Mouse (Mus musculus): ENCODE results near the gene Alpk1.
A peak's percentile ranks its signal among the peaks of the same experiment; 100 is the strongest.
"Not testable (repeated sequence)": the region's sequence is repeated elsewhere in the genome, so short reads cannot be mapped to it uniquely, and the experiment has no call there.

Gene Alpk1

DNA sequence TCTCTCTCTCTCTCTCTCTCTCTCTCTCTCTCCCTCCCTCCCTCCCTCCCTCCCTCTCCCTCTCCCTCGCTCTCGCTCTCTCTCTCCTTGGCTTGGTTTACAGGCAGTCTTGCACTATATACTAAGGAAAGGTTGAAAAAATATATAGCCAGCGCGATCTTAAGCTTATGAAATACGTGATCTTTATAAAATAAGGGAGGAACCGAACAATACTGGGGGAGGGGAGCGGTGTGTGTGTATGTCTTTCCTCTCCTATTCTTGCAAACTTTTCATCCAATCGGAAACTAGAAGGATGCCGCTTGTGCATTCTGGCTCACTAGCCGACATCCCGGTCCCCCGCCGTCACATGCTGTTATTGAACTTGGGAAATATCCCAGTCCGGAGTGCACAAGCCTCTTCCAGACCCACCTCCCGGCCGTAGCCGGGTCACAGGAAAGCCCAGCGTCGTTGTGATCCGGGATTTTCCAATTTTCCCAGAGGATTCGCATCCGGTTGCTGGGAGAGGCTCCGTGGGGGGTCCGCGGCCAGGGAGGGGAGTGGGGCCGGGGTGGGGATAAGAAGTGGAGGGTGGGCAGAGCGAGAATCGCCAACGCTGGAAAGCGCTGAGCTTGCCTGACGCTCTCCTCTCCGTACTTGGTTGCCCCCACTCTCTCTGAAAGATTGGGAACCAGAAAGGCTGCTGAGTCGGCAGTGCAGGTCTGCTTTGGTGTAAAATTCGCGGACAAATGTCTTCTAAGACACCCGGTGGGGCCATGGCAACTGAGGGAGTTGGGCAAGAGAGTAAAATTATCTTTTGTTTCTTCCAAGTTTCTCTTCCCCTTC is 10.1 kb upstream of the Alpk1 start:
- peak; percentile 60 for DNase-seq (ENCODE audit: low read depth)

DNA sequence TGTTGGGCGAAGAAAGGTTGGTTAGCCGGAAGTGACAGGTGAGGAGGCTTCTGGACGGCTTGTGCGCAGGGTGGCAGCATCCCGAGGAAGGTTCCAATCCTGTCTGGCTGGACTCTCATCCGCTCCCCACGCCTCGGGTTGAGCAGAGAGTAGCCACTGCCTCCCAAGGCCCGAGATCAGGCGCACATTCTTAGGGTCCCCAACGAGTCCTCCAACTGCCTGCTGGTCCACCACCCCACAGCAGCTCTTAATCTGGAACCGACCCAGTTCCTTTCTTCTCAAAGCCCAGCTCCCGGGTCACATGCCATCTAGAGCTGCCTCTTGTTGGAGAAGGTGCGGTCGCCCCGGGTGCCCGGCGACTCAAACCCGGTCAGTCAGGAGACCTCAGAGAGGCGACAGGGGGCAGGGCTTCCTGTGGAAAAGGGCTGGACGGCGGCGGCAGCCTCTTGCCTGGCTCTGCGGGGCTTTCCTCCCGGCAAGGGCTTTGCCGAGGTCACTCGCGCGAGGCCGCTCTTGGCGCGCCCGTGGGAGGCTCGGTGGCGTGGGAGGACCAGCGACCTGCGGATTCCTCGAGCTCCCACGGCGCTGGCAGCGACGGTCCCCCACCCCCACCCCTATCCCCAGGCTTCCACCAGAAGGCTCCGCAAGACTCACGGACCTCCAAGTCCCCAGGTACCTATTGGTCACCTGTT is 9.3 kb upstream of the Alpk1 start, which contains the start of gene Tifa:
Tifa (plus strand) TSS at position 306 of the 692 bp plus-strand sequence.
- peak; percentile 67 for DNase-seq (ENCODE audit: low read depth)

DNA sequence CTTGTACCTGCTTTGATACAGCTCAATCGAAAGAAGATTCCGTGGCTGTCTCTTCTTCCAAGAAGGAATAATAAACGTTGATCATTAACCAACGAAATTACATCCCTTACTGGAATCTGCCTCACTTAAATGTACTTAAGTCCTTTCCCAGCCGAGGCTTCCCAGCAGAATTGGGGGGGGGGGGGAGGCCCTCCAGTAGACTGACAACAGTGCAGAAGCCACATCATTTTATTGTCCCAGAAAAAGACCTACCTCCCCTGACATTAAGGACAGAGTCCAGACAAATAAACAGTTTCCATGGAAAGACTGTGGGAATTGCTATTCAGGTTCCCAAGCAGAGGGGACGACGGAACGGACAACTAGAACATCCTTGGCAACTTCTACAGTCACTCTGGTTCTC is 8.6 kb upstream of the Alpk1 start:
- DNase-seq (ENCODE audit: low read depth), result no peak

DNA sequence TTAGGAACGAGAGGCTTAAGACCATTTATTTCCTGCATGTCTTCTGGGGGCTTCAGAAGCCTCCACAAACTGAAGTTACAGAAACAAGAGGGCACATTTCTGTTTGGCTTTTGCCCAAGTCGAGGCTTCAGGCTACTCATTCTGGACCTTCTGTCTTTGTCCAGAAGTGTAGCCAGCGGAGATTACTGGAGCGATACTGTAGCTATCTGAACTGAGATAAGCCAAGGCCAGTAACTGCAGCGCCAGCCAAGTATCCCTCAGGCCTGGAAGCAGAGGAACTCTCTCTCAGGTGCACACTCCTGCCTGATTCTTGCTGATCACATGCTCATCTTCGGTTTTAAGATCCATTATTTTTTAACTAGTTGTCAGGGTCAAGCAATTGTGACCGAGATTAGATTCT is 7.7 kb upstream of the Alpk1 start:
- no peak for DNase-seq (ENCODE audit: low read depth)

- peak; percentile 79 for DNase-seq (ENCODE audit: low read depth)
Measured at GRCm38 (mm10) chr3:127787032-127787431, 6.7 kb upstream of the Alpk1 start.

GRCm38 (mm10) chr3:127783680-127784079 is 3.4 kb upstream of the Alpk1 start:
- DNase-seq (ENCODE audit: low read depth), result not testable (repeated sequence)

GRCm38 (mm10) chr3:127782921-127783320 is 2.6 kb upstream of the Alpk1 start:
- DNase-seq (ENCODE audit: low read depth), result no peak

DNA sequence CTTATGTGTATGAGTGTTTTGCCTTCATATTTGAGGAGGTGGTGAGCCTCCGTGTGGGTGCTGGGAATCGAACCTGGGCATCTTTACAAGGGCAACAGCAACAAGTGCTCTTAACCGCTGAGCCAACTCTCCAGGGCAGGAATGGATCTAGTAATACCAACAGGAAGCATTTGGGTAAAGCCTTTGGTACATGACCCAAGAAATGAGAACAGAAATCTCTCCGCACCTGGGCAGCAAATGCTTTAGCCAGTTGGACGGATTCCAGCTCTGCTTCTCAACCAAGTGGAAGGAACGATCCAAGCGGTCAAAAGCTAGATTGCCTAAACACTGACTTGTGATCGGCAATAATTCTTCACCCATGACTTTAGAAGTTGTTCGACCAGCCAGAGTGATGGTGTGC is 594 bp upstream of the Alpk1 start:
- no peak for DNase-seq (ENCODE audit: low read depth)

- peak; percentile 90 for DNase-seq (ENCODE audit: low read depth)
Measured at GRCm38 (mm10) chr3:127769146-127769545, 11.2 kb downstream of the Alpk1 start.

GRCm38 (mm10) chr3:127765971-127766370 is 14.4 kb downstream of the Alpk1 start:
- no peak for DNase-seq (ENCODE audit: low read depth)

GRCm38 (mm10) chr3:127764541-127764940 is 15.8 kb downstream of the Alpk1 start:
- peak; percentile 38 for DNase-seq (ENCODE audit: low read depth)

- DNase-seq (ENCODE audit: low read depth), result peak; percentile 97
Measured at GRCm38 (mm10) chr3:127763076-127763612, 17.2 kb downstream of the Alpk1 start.

DNA sequence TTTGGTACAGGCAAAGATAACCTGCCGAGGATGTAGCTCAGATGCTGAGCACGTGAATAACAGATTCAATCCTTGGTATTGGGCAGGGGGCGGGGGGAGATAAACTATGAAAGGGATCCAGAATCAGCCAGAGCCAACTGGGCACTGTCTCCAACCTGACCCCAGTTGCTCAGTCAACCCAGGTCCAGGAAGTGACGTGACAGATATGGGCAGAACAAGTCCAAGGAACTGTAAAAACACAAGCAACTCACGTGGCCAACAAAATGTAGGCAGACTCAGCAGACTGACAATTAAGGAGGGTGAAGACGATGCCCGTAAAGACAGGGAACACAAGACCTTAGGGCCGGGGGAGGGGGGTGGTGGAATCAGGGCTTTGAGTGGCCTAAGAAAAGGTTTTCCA is 17.9 kb downstream of the Alpk1 start:
- DNase-seq (ENCODE audit: low read depth), result peak; percentile 36

GRCm38 (mm10) chr3:127759212-127759611 is 21.1 kb downstream of the Alpk1 start:
- peak; percentile 82 for DNase-seq (ENCODE audit: low read depth)

DNA sequence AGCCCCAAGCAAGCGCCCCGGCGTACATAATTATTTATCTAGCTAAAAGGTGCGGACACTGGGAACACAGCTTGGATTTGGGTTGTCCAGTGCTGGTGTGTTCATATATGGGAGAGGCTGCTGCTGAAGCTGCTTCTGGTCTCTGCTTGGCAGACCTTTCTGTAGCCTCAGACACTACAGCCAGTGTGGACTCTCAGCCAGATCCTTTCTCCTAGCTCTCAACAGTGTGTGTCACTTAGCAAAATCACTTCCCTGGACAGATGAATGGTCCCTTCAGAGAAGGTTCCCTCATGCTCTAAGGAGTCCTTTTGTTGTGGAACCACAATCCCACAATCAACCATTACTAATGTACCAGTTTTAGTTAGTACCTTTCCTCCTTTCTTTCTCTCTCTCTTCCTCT is 21.5 kb downstream of the Alpk1 start:
- peak; percentile 19 for DNase-seq (ENCODE audit: low read depth)

- no peak for DNase-seq (ENCODE audit: low read depth)
Measured at GRCm38 (mm10) chr3:127757886-127758301, 22.4 kb downstream of the Alpk1 start.

DNA sequence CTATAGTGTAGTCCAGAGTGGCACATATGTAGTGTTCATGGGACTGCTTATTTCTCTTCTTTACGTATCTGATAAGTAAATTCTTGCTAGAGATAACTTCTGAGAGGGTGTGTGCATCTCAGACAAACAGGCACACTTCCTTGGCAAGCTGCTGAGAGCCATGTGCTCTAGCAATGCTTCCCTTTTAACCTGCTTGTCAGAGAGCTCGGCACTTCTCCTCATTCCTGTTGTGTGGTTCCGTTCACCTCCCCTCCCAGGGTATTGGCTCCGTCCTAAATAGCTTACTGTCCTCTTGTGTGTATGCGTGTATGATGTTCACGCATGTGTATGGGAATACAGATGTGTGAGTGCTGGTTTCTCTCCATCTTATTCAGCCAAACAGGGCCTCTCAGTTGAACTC is 23.9 kb downstream of the Alpk1 start:
- DNase-seq (ENCODE audit: low read depth), result no peak

DNA sequence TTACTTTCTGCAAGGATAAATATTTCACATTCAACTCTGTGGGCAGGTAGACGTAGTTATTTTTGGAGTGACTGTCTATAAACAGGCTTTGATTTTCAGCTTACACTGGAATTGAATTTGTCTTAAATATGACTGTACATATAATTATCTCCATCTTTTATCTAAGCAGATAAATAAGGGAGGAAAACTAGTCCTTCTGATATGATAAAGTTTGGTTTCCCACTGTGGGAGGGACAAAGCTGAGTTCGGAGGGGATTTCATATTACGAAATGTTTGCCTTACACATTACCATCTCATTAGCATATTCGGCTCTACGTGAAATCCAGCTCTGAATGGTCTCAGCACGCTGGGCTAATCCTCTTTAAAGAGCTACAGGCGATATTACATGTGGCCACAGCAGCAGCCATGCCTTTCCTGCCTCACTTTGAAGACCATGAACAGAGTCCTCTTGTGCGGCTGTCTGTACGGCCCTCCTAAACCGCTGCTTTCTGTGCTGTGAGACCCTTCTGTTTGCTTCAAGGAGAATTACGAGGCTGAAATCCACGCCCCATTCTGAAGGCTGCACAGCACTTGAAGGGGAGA is 30.3 kb downstream of the Alpk1 start:
- DNase-seq (ENCODE audit: low read depth), result no peak

DNA sequence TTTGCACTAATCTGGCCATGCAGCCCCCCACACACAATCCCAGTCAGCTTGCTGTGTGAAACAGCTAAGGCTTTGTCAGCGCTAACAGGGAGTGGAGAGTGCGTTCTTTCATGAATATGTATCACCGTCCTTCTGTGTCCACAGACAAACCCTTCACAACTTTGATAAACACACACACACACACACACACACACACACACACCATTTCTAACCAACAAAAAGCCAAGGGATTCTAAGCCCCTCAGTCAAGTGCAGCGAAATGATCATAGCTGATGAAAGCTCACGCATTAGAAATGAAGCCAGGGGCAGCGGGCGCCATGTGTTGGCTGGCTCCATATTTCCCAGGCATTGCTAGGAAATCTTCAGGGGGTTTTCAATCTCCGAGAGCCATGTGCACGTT is 31.1 kb downstream of the Alpk1 start:
- DNase-seq (ENCODE audit: low read depth), result no peak

DNA sequence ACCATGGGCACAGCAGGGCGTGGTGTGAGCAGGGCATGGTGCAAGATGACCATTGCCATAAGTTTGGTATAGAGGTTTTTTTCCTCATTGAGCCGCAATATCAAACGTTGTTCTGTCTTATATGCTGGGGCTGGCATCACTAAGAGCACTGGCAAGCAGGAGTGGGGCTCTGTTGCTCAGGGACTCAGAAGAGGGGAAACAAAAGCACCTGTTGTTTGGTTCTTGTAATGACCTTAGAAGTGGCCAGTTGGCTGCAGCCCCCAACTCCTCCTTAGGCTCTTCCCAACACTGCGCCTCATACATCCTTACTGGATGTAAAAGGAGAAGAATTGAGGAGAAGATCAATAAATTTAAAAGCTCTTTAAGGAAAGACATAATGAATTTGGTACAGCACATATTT is 31.7 kb downstream of the Alpk1 start:
- DNase-seq (ENCODE audit: low read depth), result no peak

DNA sequence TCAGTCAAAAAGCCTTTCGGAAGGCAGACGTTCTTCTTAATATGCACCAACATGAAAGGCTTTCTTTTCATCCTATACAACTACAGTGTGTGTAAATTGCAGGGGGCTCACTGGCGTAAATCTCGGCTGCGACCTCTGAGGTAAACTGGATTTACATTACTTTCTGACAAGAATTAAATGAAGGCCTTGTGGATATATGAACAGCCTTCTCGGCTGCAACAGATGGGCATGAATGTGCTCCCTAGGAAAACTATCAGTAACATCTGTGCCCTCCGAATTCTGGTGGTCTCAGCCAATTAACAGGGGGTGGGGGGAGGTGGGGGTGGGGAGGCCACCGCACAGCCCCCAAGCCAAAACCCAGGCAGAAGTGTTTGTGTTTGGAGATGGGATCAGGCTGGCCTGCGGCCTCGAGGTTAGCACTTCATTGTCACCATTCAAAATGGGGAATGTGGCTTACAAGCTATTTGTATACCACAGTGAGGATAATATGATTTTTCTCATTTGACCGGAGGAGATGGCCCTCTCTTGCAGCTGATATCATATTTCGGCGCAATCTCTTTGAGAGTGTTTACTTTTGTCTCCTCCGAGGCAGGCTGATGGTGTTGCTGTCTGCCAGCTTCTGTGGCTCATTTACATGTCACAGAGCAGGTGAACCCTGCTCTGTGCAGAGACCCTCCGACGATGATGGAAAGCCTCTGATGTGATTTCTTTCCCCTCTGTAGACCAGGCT is 34.3 kb downstream of the Alpk1 start:
- no peak for DNase-seq (ENCODE audit: low read depth)

- DNase-seq (ENCODE audit: low read depth), result no peak
Measured at GRCm38 (mm10) chr3:127745504-127745903, 34.8 kb downstream of the Alpk1 start.
